Mouse (Mus musculus) bone marrow macrophage, adult 2 months (primary cell): ENCODE results near the gene Atp6v1e2.

Experiments used
- CTCF ChIP-seq: IDR thresholded peaks from 2 replicates; pipeline ENCODE4 v1.5.1; 2012; ENCODE audit warnings: low read depth, mild to moderate bottlenecking, low read length, moderate library complexity
- POLR2A ChIP-seq: IDR thresholded peaks from 2 replicates; pipeline ENCODE4 v1.6.1; 2012; ENCODE audit warnings: mild to moderate bottlenecking, low read depth, low read length, borderline replicate concordance

- TF ChIP-seq CTCF (no peak), POLR2A (no peak)
These were observed 40.5 kb upstream of the Atp6v1e2 start for GRCm38 (mm10) chr17:86988161-86988560.
